Mouse (Mus musculus) intestine, embryonic 14.5 days (tissue): ENCODE results near the gene Ghdc. TPM values are rescaled to one million over a fixed set of nuclear protein-coding genes. Genes with fewer than 3 reads are reported as not detected.

Source experiments
- ATAC-seq: fragments of 200-750 bp; cut with Nextera tagmentation; replicated peaks from 2 replicates; pipeline ENCODE4 v1.8.0; 2017; ENCODE audit warnings: low read depth, moderate number of reproducible peaks, moderate TSS enrichment, moderate library complexity; ENCODE audit not compliant: low FRiP score, low TSS enrichment
- DNase-seq: peaks from one replicate; pipeline ENCODE4 v3.0.0-alpha.2; 2018; ENCODE audit warnings: low spot score
- H3K27ac ChIP-seq: fragments of 300-500 bp; sonication (generic); 2 replicates; pipeline ENCODE4 v1.5.1; 2014; ENCODE audit warnings: low read depth, mild to moderate bottlenecking, control low read depth
- H3K27me3 ChIP-seq: fragments of 300-500 bp; sonication (generic); replicated peaks from 2 replicates; pipeline ENCODE4 v1.6.1; 2014; ENCODE audit warnings: low read length, control low read depth; ENCODE audit not compliant: control insufficient read depth, insufficient read depth
- H3K36me3 ChIP-seq: fragments of 300-500 bp; sonication (generic); 2 replicates; pipeline ENCODE4 v1.6.1; 2014; ENCODE audit warnings: low read length, control low read depth; ENCODE audit not compliant: control insufficient read depth, insufficient read depth
- H3K4me1 ChIP-seq: fragments of 300-500 bp; sonication (generic); replicated peaks from 2 replicates; pipeline ENCODE4 v1.6.1; 2014; ENCODE audit warnings: low read length, control low read depth, mixed read lengths; ENCODE audit not compliant: control insufficient read depth, insufficient read depth
- H3K4me2 ChIP-seq: fragments of 300-500 bp; sonication (generic); 2 replicates; pipeline ENCODE4 v1.6.1; 2014; ENCODE audit warnings: low read length
- H3K4me3 ChIP-seq: fragments of 300-500 bp; sonication (generic); 2 replicates; pipeline ENCODE4 v1.5.1; 2014; ENCODE audit warnings: low read depth, low read length, control low read depth, mixed read lengths
- H3K9ac ChIP-seq: fragments of 300-500 bp; sonication (generic); 2 replicates; pipeline ENCODE4 v1.6.1; 2014; ENCODE audit warnings: mild to moderate bottlenecking, low read length
- H3K9me3 ChIP-seq: fragments of 300-500 bp; sonication (generic); 2 replicates; pipeline ENCODE4 v1.6.1; 2016; ENCODE audit warnings: low read length, control low read depth; ENCODE audit not compliant: control insufficient read depth
- WGBS: fragments of 180-500 bp; shearing (Covaris S2); extraction: QIAGEN DNeasy Blood & Tissue Kit; methylation state at CpG from one replicate; pipeline ENCODE4 v1.1.7; 2014; 5-methylcytosine and 5-hydroxymethylcytosine counted together
- polyA plus RNA-seq: library from polyadenylated mRNA; unstranded; fragments of >200 nt; fragmentation: Nextera tagmentation; extraction: Ambion mirVana; gene quantifications from 2 replicates; pipeline ENCODE4 v1.2.1, GENCODE M21; 2014

The Ghdc gene
- polyA plus RNA-seq, 1 experiment from 2014 or later, result 3.5 TPM

- WGBS, result 37% methylated on average over 13 of the region's 13 CpGs
Observed at GRCm38 (mm10) chr11:100814498-100814897, 43.7 kb upstream of the Ghdc start.

GRCm38 (mm10) chr11:100811132-100811531 lies 40.4 kb upstream of the Ghdc start:
- DNase-seq, result no peak
- no peak overlapping the region for H3K27ac ChIP-seq
- peaks cover 5% of the 10 kb centered on the region; the same call in 1 of the 2 replicates for H3K36me3 ChIP-seq
- H3K27me3 ChIP-seq, result no peaks in the 10 kb centered on the region
- no peaks in the 10 kb centered on the region for H3K9me3 ChIP-seq
- no peak for ATAC-seq
- H3K4me2 ChIP-seq, result no peak overlapping the region
- H3K4me3 ChIP-seq, result no peak overlapping the region
- H3K9ac ChIP-seq, result no peak overlapping the region
- WGBS, result 97% methylated on average over 2 of the region's 2 CpGs
- no peaks in the 10 kb centered on the region; the same call in 1 of the 2 replicates for H3K4me1 ChIP-seq

More at GRCm38 (mm10) chr11:100814498-100814897, 43.7 kb upstream of the Ghdc start:
- Histone ChIP-seq H3K9ac (no peak overlapping the region), H3K4me3 (no peak overlapping the region), H3K36me3 (no peaks in the 10 kb centered on the region), H3K4me2 (peak overlapping the region; percentile 18; the same call in 1 of the 2 replicates), H3K27me3 (no peaks in the 10 kb centered on the region), H3K9me3 (no peaks in the 10 kb centered on the region), H3K4me1 (peaks cover 4% of the 10 kb centered on the region), H3K27ac (0 out of 2 replicates have a peak overlapping the region, but pooled peaks have one; percentile 5)
- DNase-seq (peak; percentile 63), ATAC-seq (no peak)

- ATAC-seq, result no peak
- Histone ChIP-seq H3K36me3 (peaks cover 8% of the 10 kb centered on the region; the same call in 1 of the 2 replicates), H3K4me3 (no peak overlapping the region), H3K27ac (no peak overlapping the region), H3K27me3 (no peaks in the 10 kb centered on the region), H3K9ac (no peak overlapping the region), H3K9me3 (no peaks in the 10 kb centered on the region), H3K4me2 (no peak overlapping the region), H3K4me1 (no peaks in the 10 kb centered on the region; the same call in 1 of the 2 replicates)
- DNase-seq, result no peak
- WGBS, result 83% methylated on average over 9 of the region's 9 CpGs
Observed at GRCm38 (mm10) chr11:100810516-100810915, 39.8 kb upstream of the Ghdc start.

- DNase-seq (no peak), ATAC-seq (no peak)
- H3K27ac ChIP-seq, result no peak overlapping the region
- H3K36me3 ChIP-seq, result peaks cover 37% of the 10 kb centered on the region
- no peaks in the 10 kb centered on the region for H3K27me3 ChIP-seq
- no peak overlapping the region for H3K4me3 ChIP-seq
- H3K4me2 ChIP-seq, result no peak overlapping the region
- WGBS, result 76% methylated on average over 20 of the region's 20 CpGs
- H3K9ac ChIP-seq, result no peak overlapping the region
- H3K9me3 ChIP-seq, result no peaks in the 10 kb centered on the region
- H3K4me1 ChIP-seq, result no peaks in the 10 kb centered on the region
Observed at GRCm38 (mm10) chr11:100806380-100807305, 35.9 kb upstream of the Ghdc start.

GRCm38 (mm10) chr11:100805535-100805934 lies 34.8 kb upstream of the Ghdc start:
- no peak for DNase-seq
- Histone ChIP-seq H3K4me3 (no peak overlapping the region), H3K4me1 (no peaks in the 10 kb centered on the region), H3K27ac (no peak overlapping the region), H3K9ac (no peak overlapping the region), H3K4me2 (no peak overlapping the region), H3K27me3 (no peaks in the 10 kb centered on the region), H3K9me3 (no peaks in the 10 kb centered on the region), H3K36me3 (peaks cover 44% of the 10 kb centered on the region)
- 73% methylated on average over 7 of the region's 7 CpGs for WGBS
- no peak for ATAC-seq

- H3K27ac ChIP-seq, result no peak overlapping the region
- H3K9ac ChIP-seq, result no peak overlapping the region
- no peak overlapping the region for H3K4me3 ChIP-seq
- H3K4me2 ChIP-seq, result no peak overlapping the region
- H3K36me3 ChIP-seq, result peaks cover 45% of the 10 kb centered on the region
- no peak for ATAC-seq
- WGBS, result 95% methylated on average over 10 of the region's 10 CpGs
- H3K27me3 ChIP-seq, result no peaks in the 10 kb centered on the region
- DNase-seq, result no peak
- no peaks in the 10 kb centered on the region for H3K9me3 ChIP-seq
- no peaks in the 10 kb centered on the region for H3K4me1 ChIP-seq
Observed at GRCm38 (mm10) chr11:100804409-100804808, 33.7 kb upstream of the Ghdc start.

- H3K4me1 ChIP-seq, result no peaks in the 10 kb centered on the region
- no peak for ATAC-seq
- no peak overlapping the region for H3K4me2 ChIP-seq
- H3K9ac ChIP-seq, result no peak overlapping the region
- H3K4me3 ChIP-seq, result no peak overlapping the region
- H3K9me3 ChIP-seq, result no peaks in the 10 kb centered on the region
- H3K27ac ChIP-seq, result no peak overlapping the region
- H3K36me3 ChIP-seq, result peaks cover 60% of the 10 kb centered on the region
- WGBS, result 58% methylated on average over 5 of the region's 5 CpGs
- H3K27me3 ChIP-seq, result no peaks in the 10 kb centered on the region
- DNase-seq, result no peak
Observed at GRCm38 (mm10) chr11:100799426-100799825, 28.7 kb upstream of the Ghdc start.

GRCm38 (mm10) chr11:100796585-100796984 lies 25.8 kb upstream of the Ghdc start:
- no peak overlapping the region for H3K4me2 ChIP-seq
- 70% methylated on average over 8 of the region's 8 CpGs for WGBS
- DNase-seq, result no peak
- no peak overlapping the region for H3K9ac ChIP-seq
- H3K27me3 ChIP-seq, result no peaks in the 10 kb centered on the region
- no peak overlapping the region for H3K4me3 ChIP-seq
- ATAC-seq, result no peak
- no peak overlapping the region for H3K27ac ChIP-seq
- peaks cover 45% of the 10 kb centered on the region for H3K36me3 ChIP-seq
- no peaks in the 10 kb centered on the region for H3K4me1 ChIP-seq
- no peaks in the 10 kb centered on the region for H3K9me3 ChIP-seq
